Mouse (Mus musculus) midbrain, embryonic 15.5 days (tissue): ENCODE measurements around the gene Arih2. TPM values are rescaled to one million over a fixed set of nuclear protein-coding genes. Genes with fewer than 3 reads are reported as not detected.
A peak's percentile ranks its signal among the peaks of the same experiment; 100 is the strongest.

ENCODE experiments used
- ATAC-seq: fragments of 200-750 bp; cut with Nextera tagmentation; replicated peaks from 2 replicates; pipeline ENCODE4 v1.8.0; 2017; ENCODE audit warnings: moderate TSS enrichment
- H3K27ac ChIP-seq: fragments of 300-500 bp; sonication (generic); 2 replicates; pipeline ENCODE4 v1.5.1; 2015; ENCODE audit warnings: mild to moderate bottlenecking, inconsistent platforms
- H3K27me3 ChIP-seq: fragments of 300-500 bp; sonication (generic); replicated peaks from 2 replicates; pipeline ENCODE4 v1.6.1; 2015; ENCODE audit warnings: inconsistent platforms
- H3K36me3 ChIP-seq: fragments of 300-500 bp; sonication (generic); replicated peaks from 2 replicates; pipeline ENCODE4 v1.6.1; 2015; ENCODE audit warnings: inconsistent platforms
- H3K4me1 ChIP-seq: fragments of 300-500 bp; sonication (generic); 2 replicates; pipeline ENCODE4 v1.6.1; 2015; ENCODE audit warnings: inconsistent platforms
- H3K4me2 ChIP-seq: fragments of 300-500 bp; sonication (generic); 2 replicates; pipeline ENCODE4 v1.6.1; 2015; ENCODE audit warnings: inconsistent platforms, mild to moderate bottlenecking, moderate library complexity
- H3K4me3 ChIP-seq: fragments of 300-500 bp; sonication (generic); 2 replicates; pipeline ENCODE4 v1.5.1; 2015; ENCODE audit warnings: mild to moderate bottlenecking, inconsistent platforms
- H3K9ac ChIP-seq: fragments of 300-500 bp; sonication (generic); 2 replicates; pipeline ENCODE4 v1.6.1; 2015; ENCODE audit warnings: mild to moderate bottlenecking, inconsistent platforms
- H3K9me3 ChIP-seq: fragments of 300-500 bp; sonication (generic); 2 replicates; pipeline ENCODE4 v1.6.1; 2016; ENCODE audit warnings: inconsistent platforms
- WGBS: fragments of 180-500 bp; shearing (Covaris S2); methylation state at CpG from one replicate; pipeline ENCODE4 v1.1.7; 2015; ENCODE audit warnings: mixed read lengths; 5-methylcytosine and 5-hydroxymethylcytosine counted together
- polyA plus RNA-seq: library from polyadenylated mRNA; unstranded; fragments of >200 nt; fragmentation: Nextera tagmentation; extraction: Ambion mirVana; gene quantifications from 2 replicates; pipeline ENCODE4 v1.2.1, GENCODE M21; 2015

The Arih2 gene
- polyA plus RNA-seq, 1 experiment from 2014 or later = 53.3 TPM

DNA sequence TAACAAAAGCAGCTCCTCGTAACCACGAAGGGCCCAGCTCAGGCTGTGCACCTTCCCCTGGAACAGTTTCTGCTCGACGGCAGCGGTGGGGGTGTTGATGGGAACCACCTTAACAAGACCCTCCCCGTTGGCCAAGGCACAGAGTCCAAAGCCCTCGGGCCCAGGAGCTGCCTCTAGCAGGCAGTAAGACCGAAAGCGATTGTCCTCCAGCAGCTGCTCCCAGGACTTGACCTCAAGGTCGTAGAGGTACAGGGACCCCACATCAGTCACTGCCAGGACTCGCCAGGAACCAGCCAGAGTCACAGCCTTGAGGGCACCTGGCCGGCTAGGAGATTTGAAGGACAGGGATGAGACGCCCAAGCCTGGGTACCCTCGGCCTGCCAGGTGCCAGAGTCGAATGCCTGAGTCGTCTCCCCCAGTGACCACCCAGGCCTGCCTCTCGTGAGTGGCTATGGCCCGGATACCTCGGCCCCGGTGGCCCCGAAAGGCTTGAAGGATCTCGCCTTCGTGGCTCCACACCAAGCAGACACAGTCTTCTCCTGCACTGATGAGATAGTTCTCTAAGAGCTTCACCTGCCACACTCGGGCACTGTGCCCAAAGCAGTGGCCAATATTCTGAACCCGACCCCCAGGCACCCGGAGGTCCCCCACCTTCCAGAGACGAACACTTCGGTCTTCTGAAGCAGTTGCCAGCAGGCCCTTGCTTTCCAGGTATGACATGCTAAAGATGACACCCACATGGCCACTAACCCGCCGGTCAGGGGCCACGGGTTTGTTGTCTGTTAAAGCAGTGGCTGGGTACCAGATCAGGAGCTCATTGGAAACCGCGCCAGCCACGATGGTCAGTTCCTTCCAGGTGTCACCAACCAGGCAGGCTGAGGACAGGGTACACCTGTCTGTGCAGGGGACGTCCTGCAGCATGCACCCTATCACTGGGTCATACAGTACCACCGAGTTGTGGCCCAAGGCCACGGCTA, 73.6 kb downstream of the Arih2 start:
- Histone ChIP-seq H3K9ac (no peak overlapping the region), H3K9me3 (no peaks in the 10 kb centered on the region), H3K4me2 (peak overlapping the region; percentile 72), H3K27me3 (no peaks in the 10 kb centered on the region), H3K4me3 (0 out of 2 replicates have a peak overlapping the region, but pooled peaks have one; percentile 49), H3K36me3 (peaks cover 29% of the 10 kb centered on the region), H3K27ac (no peak overlapping the region), H3K4me1 (peaks cover 62% of the 10 kb centered on the region)
- WGBS = 91% methylated on average over 37 of the region's 37 CpGs
- no peak for ATAC-seq

DNA sequence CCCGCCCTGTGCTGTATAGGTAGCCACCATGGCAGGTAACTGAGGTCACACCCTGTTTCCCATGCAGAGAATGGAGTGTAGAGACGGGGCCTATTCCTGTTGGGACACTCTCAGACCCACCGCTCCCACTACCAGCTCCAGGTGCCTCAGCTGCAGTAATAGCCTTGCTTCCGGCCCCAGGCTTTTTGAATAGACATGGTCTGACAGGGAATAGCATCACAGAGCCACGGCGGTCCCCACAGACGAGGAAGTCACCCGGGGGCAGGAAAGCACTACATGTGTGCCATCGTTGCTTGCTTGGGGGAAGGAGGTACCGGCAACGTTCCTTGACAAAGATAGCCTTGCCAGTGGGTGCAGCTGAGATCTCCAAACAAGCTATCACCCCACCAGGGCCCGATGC, 74.3 kb downstream of the Arih2 start:
- 87% methylated on average over 12 of the region's 12 CpGs for WGBS
- Histone ChIP-seq H3K27me3 (no peaks in the 10 kb centered on the region), H3K9me3 (no peaks in the 10 kb centered on the region), H3K4me2 (peak overlapping the region; percentile 72; the same call in 1 of the 2 replicates), H3K27ac (no peak overlapping the region), H3K4me1 (peaks cover 69% of the 10 kb centered on the region), H3K4me3 (no peak overlapping the region), H3K9ac (no peak overlapping the region), H3K36me3 (peaks cover 29% of the 10 kb centered on the region)
- ATAC-seq = no peak

DNA sequence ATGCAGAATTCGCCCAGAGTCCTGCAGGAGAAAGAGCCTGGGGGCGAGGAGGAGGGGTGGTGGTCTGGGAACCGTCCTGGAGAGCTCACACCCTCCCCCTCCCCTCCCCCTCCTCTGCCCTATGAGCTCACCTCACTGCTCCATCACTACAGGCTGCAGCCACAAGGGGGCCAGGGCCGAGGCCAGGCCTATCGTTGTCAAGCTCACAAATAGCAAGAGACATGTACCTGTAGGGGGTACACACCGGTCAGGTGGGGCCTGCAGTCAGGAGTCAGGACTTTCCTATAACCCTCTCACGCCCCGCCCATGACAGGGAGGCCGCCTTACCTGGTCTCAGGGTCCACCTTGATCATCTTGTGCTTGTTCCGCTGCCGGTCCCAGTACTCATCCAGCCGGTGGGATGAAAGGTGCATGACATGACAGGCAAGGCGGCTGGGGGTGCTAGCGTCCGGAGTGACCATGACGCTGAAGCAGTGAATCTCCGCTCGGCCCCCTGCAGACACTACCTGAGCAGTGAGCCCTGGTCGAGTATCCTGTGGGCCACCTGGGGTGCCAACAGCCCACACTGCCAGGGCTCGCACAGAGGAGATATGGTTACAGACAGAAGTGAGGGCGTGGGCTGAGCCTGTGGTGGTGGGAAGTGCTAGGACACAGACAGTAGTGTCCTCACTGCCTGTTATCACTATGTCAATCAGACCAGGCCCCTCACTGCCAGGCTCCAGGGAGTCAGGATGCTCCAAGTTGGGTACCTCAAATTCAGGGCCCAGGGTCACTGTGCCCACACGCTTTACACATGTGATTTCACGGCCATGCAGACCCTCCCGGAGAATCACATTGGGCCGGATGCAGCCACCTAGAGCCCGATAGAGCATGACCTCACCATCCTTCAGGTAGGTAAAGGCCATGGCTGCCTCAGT, 75.2 kb downstream of the Arih2 start:
- no peaks in the 10 kb centered on the region for H3K27me3 ChIP-seq
- H3K36me3 ChIP-seq = peaks cover 29% of the 10 kb centered on the region
- no peak overlapping the region for H3K9ac ChIP-seq
- no peak overlapping the region for H3K27ac ChIP-seq
- ATAC-seq = no peak
- H3K4me3 ChIP-seq = no peak overlapping the region
- 50% methylated on average over 26 of the region's 26 CpGs for WGBS
- H3K4me2 ChIP-seq = peak overlapping the region; percentile 72; the same call in 1 of the 2 replicates
- peaks cover 67% of the 10 kb centered on the region for H3K4me1 ChIP-seq
- no peaks in the 10 kb centered on the region for H3K9me3 ChIP-seq

DNA sequence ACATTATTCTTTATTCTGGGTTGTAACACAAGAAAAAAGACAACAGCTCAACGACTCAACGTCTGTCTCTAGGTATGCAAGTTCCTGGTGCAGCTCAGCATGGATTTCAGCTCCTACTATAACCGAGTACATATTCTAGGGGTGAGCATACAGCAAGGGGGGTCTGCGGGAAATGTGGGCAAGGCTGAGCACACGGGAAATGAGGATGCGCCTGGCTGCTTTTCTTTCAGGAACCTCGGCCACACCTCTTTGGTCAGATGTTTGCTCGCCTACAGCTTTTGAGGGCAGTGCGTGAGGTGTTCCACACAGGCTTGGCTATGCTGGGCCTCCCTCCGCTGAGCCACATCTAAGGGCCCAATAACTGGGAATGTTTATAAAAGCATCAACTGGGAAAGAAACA, 76.9 kb downstream of the Arih2 start:
- Histone ChIP-seq H3K9ac (no peak overlapping the region), H3K27ac (no peak overlapping the region), H3K4me1 (peaks cover 76% of the 10 kb centered on the region), H3K9me3 (no peaks in the 10 kb centered on the region), H3K4me3 (no peak overlapping the region), H3K36me3 (peaks cover 29% of the 10 kb centered on the region), H3K27me3 (no peaks in the 10 kb centered on the region), H3K4me2 (no peak overlapping the region)
- 81% methylated on average over 10 of the region's 10 CpGs for WGBS
- ATAC-seq = no peak

DNA sequence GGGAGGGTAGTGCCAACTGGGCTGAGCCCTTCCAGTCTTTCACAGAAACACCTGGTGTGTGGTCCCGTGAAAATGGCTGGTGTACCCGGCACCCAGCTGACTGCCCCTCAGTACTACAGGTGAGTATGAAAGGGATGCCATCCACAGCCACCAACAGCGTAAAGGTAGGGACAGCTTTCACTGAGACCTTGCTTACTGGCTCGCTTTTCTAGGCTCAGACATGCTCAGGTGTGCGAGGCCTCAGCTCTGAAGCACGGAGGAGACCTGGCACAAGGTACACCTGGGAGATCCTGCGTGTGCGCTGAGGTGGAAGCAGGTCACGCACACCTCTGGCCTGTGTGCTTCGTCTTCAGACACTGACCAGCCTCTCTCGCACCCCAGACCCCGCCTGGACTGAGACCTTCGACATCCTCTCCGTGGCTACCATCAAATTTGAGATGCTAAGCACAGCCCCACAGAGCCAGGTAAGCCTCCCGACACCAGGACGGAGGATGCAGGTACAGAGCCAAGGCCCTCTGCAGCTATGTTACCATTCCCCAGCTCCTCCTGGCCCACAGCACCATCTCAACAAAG, 77.7 kb downstream of the Arih2 start:
- peaks cover 67% of the 10 kb centered on the region for H3K4me1 ChIP-seq
- ATAC-seq = no peak
- no peaks in the 10 kb centered on the region for H3K9me3 ChIP-seq
- peaks cover 29% of the 10 kb centered on the region for H3K36me3 ChIP-seq
- no peaks in the 10 kb centered on the region for H3K27me3 ChIP-seq
- no peak overlapping the region for H3K4me3 ChIP-seq
- no peak overlapping the region for H3K9ac ChIP-seq
- no peak overlapping the region for H3K4me2 ChIP-seq
- 93% methylated on average over 16 of the region's 16 CpGs for WGBS
- no peak overlapping the region for H3K27ac ChIP-seq

DNA sequence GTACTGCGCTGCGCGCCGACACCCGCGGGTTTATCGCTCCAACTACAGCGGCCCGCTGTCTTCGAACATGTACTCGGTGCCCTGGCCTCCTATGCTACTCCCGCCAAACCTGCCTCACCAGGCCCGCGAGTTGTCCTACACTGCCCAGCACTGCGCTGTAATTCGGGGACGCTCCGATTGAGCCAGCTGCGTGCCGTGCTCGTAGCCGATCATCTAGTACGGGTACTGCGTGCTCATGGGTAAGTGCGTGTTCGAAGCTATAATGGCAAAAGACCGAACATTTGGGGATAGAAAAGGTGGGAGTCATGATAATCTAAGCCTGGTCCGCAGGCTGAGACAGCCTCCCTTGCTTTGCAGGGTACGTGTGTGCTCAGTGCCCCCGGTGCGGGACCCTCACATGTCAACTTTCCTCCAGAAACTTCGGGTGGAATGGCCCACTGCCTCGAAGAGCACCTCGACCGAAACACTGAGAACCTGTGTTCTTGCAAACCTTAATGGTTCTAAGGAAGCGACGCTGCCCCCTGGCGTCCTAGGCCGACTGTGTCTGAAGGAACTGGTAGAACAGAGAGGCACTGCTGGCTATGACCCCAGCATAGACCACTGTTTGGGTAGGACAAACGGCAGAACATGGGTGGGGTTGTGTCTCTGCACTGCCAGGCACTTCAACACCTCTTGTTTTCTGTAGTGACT, 78.8 kb downstream of the Arih2 start:
- Histone ChIP-seq H3K4me2 (peak overlapping the region; percentile 98), H3K27me3 (no peaks in the 10 kb centered on the region), H3K36me3 (peaks cover 37% of the 10 kb centered on the region), H3K9me3 (no peaks in the 10 kb centered on the region), H3K27ac (peak overlapping the region; percentile 75), H3K4me1 (peaks cover 67% of the 10 kb centered on the region), H3K4me3 (peak overlapping the region; percentile 62), H3K9ac (peak overlapping the region; percentile 58)
- no peak; the same call in none of the 2 replicates for ATAC-seq
- WGBS = 2% methylated on average over 40 of the region's 40 CpGs

DNA sequence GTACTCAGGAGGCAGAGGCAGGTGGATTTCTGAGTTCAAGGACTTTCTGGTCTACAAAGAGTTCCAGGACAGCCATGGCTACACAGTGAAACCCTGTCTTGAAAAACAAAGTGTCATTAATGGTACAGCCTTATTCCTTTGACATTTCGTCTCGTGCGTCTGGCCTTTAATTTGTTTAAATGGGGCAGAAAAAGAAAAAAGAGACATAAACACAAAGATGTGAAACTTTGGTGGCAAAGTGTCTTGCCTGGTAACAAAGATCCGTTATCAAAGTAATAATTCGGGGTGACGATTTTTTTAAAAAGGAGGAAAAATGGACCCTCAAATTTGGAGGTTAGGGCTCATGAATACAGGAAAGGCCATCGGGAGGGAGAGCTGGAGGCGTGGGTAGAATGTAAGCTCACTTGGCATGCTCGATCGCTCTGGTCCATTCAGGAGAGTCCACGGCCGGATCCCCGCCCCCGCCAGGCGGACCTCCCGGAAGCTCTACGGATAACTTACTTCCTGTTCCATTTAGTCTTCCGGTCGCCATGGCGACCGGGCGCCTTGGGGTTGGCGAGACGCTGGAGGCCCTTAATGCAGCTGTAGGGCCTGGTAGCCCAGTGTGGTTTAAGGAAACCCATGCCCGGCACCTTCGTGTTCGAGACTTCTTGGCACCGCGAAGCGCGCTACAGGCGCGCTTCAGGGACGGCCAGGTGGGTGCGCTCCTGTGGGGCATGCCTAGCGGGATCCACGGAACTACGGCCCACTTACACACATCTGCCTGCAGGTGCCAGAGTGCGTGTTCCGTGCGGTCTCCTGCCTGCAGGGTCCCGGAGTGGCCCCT, 79.6 kb downstream of the Arih2 start, which contains the start of gene Dalrd3:
Gene Dalrd3 (plus strand): TSS at position 506 of the 826 bp plus-strand sequence.
- H3K9me3 ChIP-seq = no peaks in the 10 kb centered on the region
- 5% methylated on average over 42 of the region's 42 CpGs for WGBS
- peaks cover 41% of the 10 kb centered on the region for H3K36me3 ChIP-seq
- H3K27ac ChIP-seq = peak within 1 kb of the TSS; percentile 75
- peaks cover 61% of the 10 kb centered on the region for H3K4me1 ChIP-seq
- peak; percentile 61 for ATAC-seq
- H3K4me2 ChIP-seq = peak within 1 kb of the TSS; percentile 98
- no peaks in the 10 kb centered on the region for H3K27me3 ChIP-seq
- peak within 1 kb of the TSS; percentile 62 for H3K4me3 ChIP-seq
- H3K9ac ChIP-seq = peak within 1 kb of the TSS; percentile 58

DNA sequence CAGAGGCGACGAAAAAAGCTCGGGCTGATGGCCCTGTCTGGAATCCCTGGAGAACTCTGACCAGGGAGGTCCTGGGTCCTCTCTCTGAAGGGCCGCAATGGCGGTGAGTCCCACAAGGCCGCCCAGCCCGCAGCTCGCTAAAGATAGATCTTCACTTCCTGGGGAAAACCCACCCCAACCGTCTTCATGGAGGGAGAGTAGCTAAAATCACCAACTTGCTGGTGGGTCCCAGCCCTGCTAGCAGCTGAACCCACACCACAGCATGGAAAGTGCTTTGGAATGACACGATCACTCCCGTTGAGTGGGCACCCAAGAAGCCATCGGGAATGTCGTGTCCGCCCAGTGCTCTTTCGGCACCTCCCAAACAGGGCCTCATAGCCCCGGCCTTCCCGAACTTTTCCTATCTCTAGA, 80.7 kb downstream of the Arih2 start:
- Histone ChIP-seq H3K4me3 (peak overlapping the region; percentile 67), H3K27ac (no peak overlapping the region), H3K4me2 (peak overlapping the region; percentile 94), H3K9me3 (no peaks in the 10 kb centered on the region), H3K36me3 (peaks cover 51% of the 10 kb centered on the region), H3K4me1 (peaks cover 51% of the 10 kb centered on the region), H3K9ac (no peak overlapping the region), H3K27me3 (no peaks in the 10 kb centered on the region)
- 81% methylated on average over 17 of the region's 17 CpGs for WGBS
- ATAC-seq = no peak

DNA sequence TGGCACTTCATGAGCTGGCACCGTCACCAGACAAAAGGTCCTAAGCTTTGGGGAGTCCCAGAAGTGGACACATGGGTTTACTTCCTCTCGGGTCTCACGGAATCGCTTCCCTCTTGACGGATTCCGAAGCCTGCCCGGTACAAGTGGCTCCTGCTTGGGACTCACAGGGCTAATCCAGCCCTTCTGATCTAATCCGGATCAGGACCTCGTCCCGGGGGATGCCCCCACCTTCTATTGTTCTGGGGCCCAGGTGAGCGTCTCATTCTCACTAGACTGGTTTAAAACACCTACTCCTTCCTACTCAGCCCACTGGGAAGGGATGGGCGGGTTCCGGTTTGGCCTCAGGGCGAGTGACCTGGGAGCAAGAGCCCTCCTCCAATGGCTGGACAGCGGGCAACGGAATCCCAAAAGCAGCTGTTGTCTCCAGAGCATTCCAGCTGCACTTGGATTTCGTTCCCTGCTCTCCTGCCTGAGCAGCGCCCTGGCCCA, 81.2 kb downstream of the Arih2 start:
- Histone ChIP-seq H3K9me3 (no peaks in the 10 kb centered on the region), H3K27me3 (no peaks in the 10 kb centered on the region), H3K36me3 (peaks cover 49% of the 10 kb centered on the region), H3K4me1 (peaks cover 48% of the 10 kb centered on the region), H3K4me2 (peak overlapping the region; percentile 94), H3K4me3 (peak overlapping the region; percentile 67), H3K27ac (peak overlapping the region; percentile 96), H3K9ac (peak overlapping the region; percentile 76)
- ATAC-seq = no peak
- 9% methylated on average over 18 of the region's 18 CpGs for WGBS

DNA sequence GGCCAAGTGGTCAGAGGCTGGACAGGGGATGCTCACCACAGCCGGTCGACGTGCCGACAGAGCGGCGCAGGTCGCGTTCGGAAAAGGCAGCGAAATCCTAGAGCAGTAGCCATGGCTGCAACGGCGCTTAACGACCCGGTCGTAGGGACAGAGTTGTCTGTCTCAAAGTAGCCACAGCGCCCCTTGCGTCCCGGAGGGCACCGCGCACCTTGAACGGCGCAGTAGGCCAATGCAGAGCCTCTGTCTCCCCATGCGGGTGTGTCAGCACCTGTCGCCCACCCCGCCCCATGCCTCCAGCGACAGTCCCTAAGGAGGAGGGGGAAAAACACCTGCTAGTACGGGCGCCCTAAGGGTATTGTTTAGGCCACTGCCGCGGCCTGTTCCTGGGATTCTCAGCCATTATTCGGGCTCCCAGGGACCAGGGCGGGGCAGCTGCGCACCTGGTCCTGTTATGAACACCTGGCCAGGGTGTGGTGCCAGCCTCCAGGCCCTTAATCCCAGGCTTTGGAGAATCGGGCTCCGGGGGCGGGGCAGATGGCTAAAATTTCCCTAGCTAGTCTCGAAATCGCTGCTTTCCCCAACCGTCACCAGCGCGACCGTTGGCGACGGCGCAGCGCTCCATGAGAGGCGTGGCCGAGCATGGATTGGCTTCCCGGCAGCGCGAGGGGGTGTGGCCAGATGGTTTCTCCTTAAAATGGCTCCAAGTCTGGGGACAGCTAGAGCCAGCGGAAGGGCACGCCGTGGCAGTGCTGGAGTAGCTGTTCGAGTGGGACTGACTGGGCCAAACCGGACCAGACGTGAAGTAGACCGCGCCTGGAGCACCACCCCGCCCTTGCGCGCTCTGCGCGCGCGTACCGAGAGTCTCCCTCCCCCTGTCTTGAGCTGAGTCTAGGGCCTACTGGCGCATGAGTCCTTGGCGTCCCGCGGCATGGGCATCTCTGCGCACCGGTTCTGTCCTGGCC, 82.1 kb downstream of the Arih2 start, which contains the start of gene Ndufaf3:
Gene Ndufaf3 (minus strand): TSS at position 620 of the 962 bp plus-strand sequence.
- Histone ChIP-seq H3K36me3 (peaks cover 45% of the 10 kb centered on the region), H3K9ac (peak within 1 kb of the TSS; percentile 76)

More for the DNA sequence above, 82.1 kb downstream of the Arih2 start, which contains the start of gene Ndufaf3:
- under 1% methylated on average over 73 of the region's 73 CpGs for WGBS
- peak; percentile 90 for ATAC-seq
- H3K9me3 ChIP-seq = no peaks in the 10 kb centered on the region
- H3K4me2 ChIP-seq = peak within 1 kb of the TSS; percentile 94
- peaks cover 52% of the 10 kb centered on the region for H3K4me1 ChIP-seq
- H3K4me3 ChIP-seq = peak within 1 kb of the TSS; percentile 67
- H3K27me3 ChIP-seq = no peaks in the 10 kb centered on the region
- H3K27ac ChIP-seq = peak within 1 kb of the TSS; percentile 96
